Mouse (Mus musculus) olfactory bulb, adult 2 months (tissue): ENCODE data around the gene Stxbp6.

ENCODE experiments used
- CTCF ChIP-seq: fragments of 200-500 bp; IDR thresholded peaks from 2 replicates; pipeline ENCODE4 v1.5.1; 2012; ENCODE audit warnings: low read depth, mild to moderate bottlenecking, low read length, moderate library complexity; ENCODE audit not compliant: insufficient read depth
- POLR2A ChIP-seq: fragments of 200-500 bp; IDR thresholded peaks from 2 replicates; pipeline ENCODE4 v1.6.1; 2012; ENCODE audit warnings: mild to moderate bottlenecking, low read depth, low read length, moderate library complexity; ENCODE audit not compliant: insufficient read depth

DNA sequence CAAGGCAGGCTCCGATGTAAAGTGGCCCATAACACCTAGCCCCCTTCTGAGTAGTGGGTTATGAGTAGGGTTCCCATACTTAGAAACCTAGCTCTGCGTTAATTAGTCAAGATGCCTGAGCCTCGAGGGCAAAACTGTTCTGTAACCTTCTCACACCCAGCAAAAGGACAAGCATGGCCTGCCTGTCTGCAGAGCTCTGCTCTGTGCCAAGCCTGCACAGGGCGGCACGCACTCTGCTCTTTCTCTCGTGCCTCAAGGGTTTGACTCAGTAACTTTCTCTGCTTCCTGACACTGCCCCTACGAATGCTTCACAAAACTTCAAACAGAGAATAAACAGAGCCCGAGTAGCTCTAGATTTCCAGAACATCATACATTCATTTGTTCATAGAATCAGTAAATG lies 135.4 kb downstream of the Stxbp6 start:
- TF ChIP-seq CTCF (no peak), POLR2A (no peak)
